Comparison of ENCODE assay signal across 7 mouse cellular contexts in genomic region chr12:108657350-108657749, GRCm38 (mm10). TPM values are rescaled to one million over a fixed set of nuclear protein-coding genes. Genes with fewer than 3 reads are reported as not detected.
DNase-seq lines count a peak whose midpoint lies in the region; ATAC-seq and TF ChIP-seq lines count a peak whose summit lies in the region.

No protein-coding gene starts in this region.

- no peak overlapping the region for H3K4me2 ChIP-seq in forebrain, embryonic 14.5 days (ENCODE audit: low read length)

- no peak overlapping the region for H3K4me3 ChIP-seq in forebrain, embryonic 14.5 days (ENCODE audit: low read depth, low read length)
- H3K4me3 ChIP-seq in kidney, adult 2 months (ENCODE audit: insufficient read depth, low read depth, low read length) = no peak overlapping the region

- TF ChIP-seq CTCF in kidney, adult 2 months (conservative IDR thresholded peaks at IDR 0.05; ENCODE audit: insufficient read depth, insufficient read length, low read depth, low read length) = peak; percentile 74

- no peaks in the 10 kb centered on the region for H3K9me3 ChIP-seq in forebrain, embryonic 14.5 days (replicated peaks; ENCODE audit: control insufficient read depth, low read length)

- no peak overlapping the region for H3K27ac ChIP-seq in forebrain, embryonic 14.5 days (ENCODE audit: low read depth, low read length)
- H3K27ac ChIP-seq in kidney, adult 2 months (ENCODE audit: insufficient read depth, low read depth, low read length) = no peak overlapping the region

- H3K36me3 ChIP-seq in forebrain, embryonic 14.5 days (ENCODE audit: control insufficient read depth, insufficient read depth, low read length) = peaks cover 56% of the 10 kb centered on the region
- no peaks in the 10 kb centered on the region for H3K36me3 ChIP-seq in kidney, adult 2 months (ENCODE audit: control insufficient read depth, insufficient read depth, low read length)

- no peaks in the 10 kb centered on the region for H3K4me1 ChIP-seq in forebrain, embryonic 14.5 days (ENCODE audit: control insufficient read depth, insufficient read depth, low read length)
- no peaks in the 10 kb centered on the region for H3K4me1 ChIP-seq in kidney, adult 2 months (ENCODE audit: control insufficient read depth, insufficient read depth, low read length)

- WGBS in forebrain, embryonic 14.5 days = 86% methylated on average over 1 of the region's 1 CpGs
- WGBS in kidney, adult 2 months = 57% methylated on average over 1 of the region's 1 CpGs

- no peak for TF ChIP-seq POLR2A in kidney, adult 2 months (IDR thresholded peaks at IDR 0.05; ENCODE audit: low read depth, low read length)

- H3K27me3 ChIP-seq in forebrain, embryonic 14.5 days (replicated peaks; ENCODE audit: control insufficient read depth, insufficient read depth, low read length) = no peaks in the 10 kb centered on the region
- no peaks in the 10 kb centered on the region for H3K27me3 ChIP-seq in kidney, adult 2 months (replicated peaks; ENCODE audit: control insufficient read depth, insufficient read depth, low read length)

- ATAC-seq in forebrain, embryonic 14.5 days = no peak

- no peak overlapping the region for H3K9ac ChIP-seq in forebrain, embryonic 14.5 days (ENCODE audit: low read length)

- peak; percentile 26 for DNase-seq in right cerebral cortex, postnatal 4 days
- DNase-seq in right cerebral cortex, postnatal 14 days = no peak
- DNase-seq in adrenal gland, adult 2 months = peak; percentile 50
- DNase-seq in forebrain, embryonic 14.5 days (ENCODE audit: low spot score) = peak; percentile 10
- peak; percentile 69 for DNase-seq in kidney, adult 2 months
- DNase-seq in lung, postnatal 10 days = peak; percentile 79
- DNase-seq in thymus, postnatal 0 days (ENCODE audit: low spot score) = peak; percentile 74

RNA-seq across cellular contexts. Expression of gene Degs2, which starts 44.8 kb away (rescaled TPM):
- total RNA-seq in adrenal gland, adult 2 months (2021) = under 1 TPM in 1 of 2 experiments, not detected in 1; 0.17 TPM
- 0.10 and 0.27 TPM in 2 replicates for polyA plus RNA-seq in adrenal gland, adult 2 months (2012; rRNA removed)
- 1.1 and 1.3 TPM in 2 replicates for polyA plus RNA-seq in forebrain, embryonic 14.5 days (2014; fragmentation: Nextera tagmentation; extraction: Ambion mirVana)
- polyA plus RNA-seq in kidney, adult 2 months (2012; rRNA removed) = 24.2 and 28.8 TPM in 2 replicates
- 16.3 and 16.6 TPM in 2 replicates for polyA plus RNA-seq in thymus, postnatal 0 days (2015; fragmentation: Nextera tagmentation; extraction: Ambion mirVana)
